Mouse (Mus musculus): ENCODE results near the gene Ces1b. TPM values are rescaled to one million over a fixed set of nuclear protein-coding genes. Genes with fewer than 3 reads are reported as not detected.

The Ces1b gene
- polyA plus RNA-seq (2012; rRNA removed) = not detected in 2 replicates

GRCm38 (mm10) chr8:93079887-93080286 lies at the start of gene Ces1b:
TSS of gene Ces1b (minus strand) at chr8:93080017.

GRCm38 (mm10) chr8:93048092-93048491 lies 31.7 kb downstream of the Ces1b start, which contains the start of gene Ces1a:
TSS of gene Ces1a (minus strand) at chr8:93048192.

Other genes with a start within 250 kb of the Ces1b start
- gene Lpcat2, start 224.7 kb downstream of the Ces1b start, polyA plus RNA-seq (2012; rRNA removed) = 4.2 and 4.8 TPM in 2 replicates
- 0.61 and 1.2 TPM in 2 replicates for gene Capns2, start 178.6 kb downstream of the Ces1b start, polyA plus RNA-seq (2012; rRNA removed)
- gene Slc6a2, start 119.9 kb downstream of the Ces1b start, polyA plus RNA-seq (2012; rRNA removed) = 0.22 and 0.27 TPM in 2 replicates
- gene Ces1a, start 31.8 kb downstream of the Ces1b start, polyA plus RNA-seq (2012; rRNA removed) = not detected in 2 replicates
- not detected in 2 replicates for gene Ces1c, start 51.3 kb upstream of the Ces1b start, polyA plus RNA-seq (2012; rRNA removed)
- 0.40 and 0.48 TPM in 2 replicates for gene Ces1d, start 117.8 kb upstream of the Ces1b start, polyA plus RNA-seq (2012; rRNA removed)
- gene Ces1e, start 149.6 kb upstream of the Ces1b start, polyA plus RNA-seq (2012; rRNA removed) = not detected in 2 replicates
- gene Ces1f, start 199.7 kb upstream of the Ces1b start, polyA plus RNA-seq (2012; rRNA removed) = 0.04 TPM in 1 of 2 replicates, not detected in the other